Mouse (Mus musculus): ENCODE results near the gene Mgat4c.

Mgat4c gene

GRCm38 (mm10) chr10:101681437-101681912 lies at the start of gene Mgat4c:
Gene Mgat4c (plus strand): TSS chr10:101681487.
- DNase-seq (ENCODE audit: low read depth, low spot score) = no peak

GRCm38 (mm10) chr10:101635266-101635665 lies 46.0 kb upstream of the Mgat4c start:
- DNase-seq (ENCODE audit: low read depth, low spot score) = no peak

- no peak for DNase-seq (ENCODE audit: low read depth, low spot score)
These were observed 40.2 kb upstream of the Mgat4c start for GRCm38 (mm10) chr10:101641048-101641447.

GRCm38 (mm10) chr10:101681914-101682313 lies 627 bp downstream of the Mgat4c start:
- DNase-seq (ENCODE audit: low read depth, low spot score) = no peak

- no peak for DNase-seq (ENCODE audit: low read depth, low spot score)
These were observed 80.5 kb downstream of the Mgat4c start for GRCm38 (mm10) chr10:101761828-101762227.

GRCm38 (mm10) chr10:101770688-101771087 lies 89.4 kb downstream of the Mgat4c start:
- DNase-seq (ENCODE audit: low read depth, low spot score) = no peak

GRCm38 (mm10) chr10:101771157-101771556 lies 89.9 kb downstream of the Mgat4c start:
- DNase-seq (ENCODE audit: low read depth, low spot score) = no peak

GRCm38 (mm10) chr10:101783161-101783744 lies 102.0 kb downstream of the Mgat4c start:
- no peak for DNase-seq (ENCODE audit: low read depth, low spot score)

- DNase-seq (ENCODE audit: low read depth, low spot score) = no peak
These were observed 114.2 kb downstream of the Mgat4c start for GRCm38 (mm10) chr10:101795507-101795906.

- no peak for DNase-seq (ENCODE audit: low read depth, low spot score)
These were observed 117.7 kb downstream of the Mgat4c start for GRCm38 (mm10) chr10:101798831-101799474.

- no peak for DNase-seq (ENCODE audit: low read depth, low spot score)
These were observed 127.5 kb downstream of the Mgat4c start for GRCm38 (mm10) chr10:101808768-101809167.

- no peak for DNase-seq (ENCODE audit: low read depth, low spot score)
These were observed 135.6 kb downstream of the Mgat4c start for GRCm38 (mm10) chr10:101816902-101817301.

GRCm38 (mm10) chr10:101827944-101828343 lies 146.7 kb downstream of the Mgat4c start:
- no peak for DNase-seq (ENCODE audit: low read depth, low spot score)

GRCm38 (mm10) chr10:101856115-101856514 lies 174.8 kb downstream of the Mgat4c start:
- DNase-seq (ENCODE audit: low read depth, low spot score) = no peak

GRCm38 (mm10) chr10:101889866-101890265 lies 208.6 kb downstream of the Mgat4c start:
- DNase-seq (ENCODE audit: low read depth, low spot score) = no peak

GRCm38 (mm10) chr10:101917328-101917814 lies 236.1 kb downstream of the Mgat4c start:
- DNase-seq (ENCODE audit: low read depth, low spot score) = no peak

- no peak for DNase-seq (ENCODE audit: low read depth, low spot score)
These were observed 316.3 kb downstream of the Mgat4c start for GRCm38 (mm10) chr10:101997612-101998011.

- no peak for DNase-seq (ENCODE audit: low read depth, low spot score)
These were observed 361.2 kb downstream of the Mgat4c start for GRCm38 (mm10) chr10:102042513-102042912.

GRCm38 (mm10) chr10:102056218-102056617 lies 374.9 kb downstream of the Mgat4c start:
- no peak for DNase-seq (ENCODE audit: low read depth, low spot score)

GRCm38 (mm10) chr10:102056975-102057565 lies 375.8 kb downstream of the Mgat4c start:
- no peak for DNase-seq (ENCODE audit: low read depth, low spot score)

- no peak for DNase-seq (ENCODE audit: low read depth, low spot score)
These were observed 393.5 kb downstream of the Mgat4c start for GRCm38 (mm10) chr10:102074541-102075398.

- DNase-seq (ENCODE audit: low read depth, low spot score) = no peak
These were observed 441.9 kb downstream of the Mgat4c start for GRCm38 (mm10) chr10:102123153-102123552.
